Mouse (Mus musculus) thymus, postnatal 36 days (tissue): ENCODE results near the gene Syt13.
A peak's percentile ranks its signal among the peaks of the same experiment; 100 is the strongest.

Source experiments
- DNase-seq, 2 experiments: peaks; one replicate each; pipeline ENCODE4 v3.0.0; 2022; ENCODE audit warnings: mixed read lengths in 2 of 2

Gene Syt13

GRCm38 (mm10) chr2:92924677-92925259, 9.9 kb downstream of the Syt13 start:
- no peak for DNase-seq

GRCm38 (mm10) chr2:92929696-92930095, 14.8 kb downstream of the Syt13 start:
- no peak for DNase-seq

GRCm38 (mm10) chr2:92931061-92931460, 16.2 kb downstream of the Syt13 start:
- DNase-seq, result peak; percentile 49 to 77

- DNase-seq, result no peak
Observed at GRCm38 (mm10) chr2:92933379-92933778, 18.5 kb downstream of the Syt13 start.

- no peak for DNase-seq
Observed at GRCm38 (mm10) chr2:92934312-92934982, 19.5 kb downstream of the Syt13 start.

- DNase-seq, result no peak
Observed at GRCm38 (mm10) chr2:92935483-92935882, 20.6 kb downstream of the Syt13 start.

- DNase-seq, result no peak
Observed at GRCm38 (mm10) chr2:92938063-92938462, 23.2 kb downstream of the Syt13 start.

- DNase-seq, result no peak
Observed at GRCm38 (mm10) chr2:92938827-92939226, 23.9 kb downstream of the Syt13 start.

- no peak for DNase-seq
Observed at GRCm38 (mm10) chr2:92940963-92941362, 26.1 kb downstream of the Syt13 start.

GRCm38 (mm10) chr2:92941463-92941862, 26.6 kb downstream of the Syt13 start:
- DNase-seq, result no peak

- no peak for DNase-seq
Observed at GRCm38 (mm10) chr2:92943406-92943805, 28.5 kb downstream of the Syt13 start.

GRCm38 (mm10) chr2:92944356-92944755, 29.5 kb downstream of the Syt13 start:
- DNase-seq, result no peak

- no peak for DNase-seq
Observed at GRCm38 (mm10) chr2:92945125-92945746, 30.3 kb downstream of the Syt13 start.

GRCm38 (mm10) chr2:92945824-92946598, 31.1 kb downstream of the Syt13 start:
- DNase-seq, result peak; percentile 78 to 90

- peak; percentile 62 to 78 for DNase-seq
Observed at GRCm38 (mm10) chr2:92947981-92948698, 33.2 kb downstream of the Syt13 start.

GRCm38 (mm10) chr2:92948699-92949300, 33.9 kb downstream of the Syt13 start:
- no peak for DNase-seq

- DNase-seq, result no peak
Observed at GRCm38 (mm10) chr2:92949518-92949917, 34.6 kb downstream of the Syt13 start.

- no peak for DNase-seq
Observed at GRCm38 (mm10) chr2:92953450-92953849, 38.6 kb downstream of the Syt13 start.

- peak; percentile 84 to 85 for DNase-seq
Observed at GRCm38 (mm10) chr2:92954404-92955114, 39.7 kb downstream of the Syt13 start.

GRCm38 (mm10) chr2:92956943-92957342, 42.0 kb downstream of the Syt13 start:
- DNase-seq, result no peak

- DNase-seq, result no peak
Observed at GRCm38 (mm10) chr2:92958640-92959039, 43.7 kb downstream of the Syt13 start.

- DNase-seq, result no peak
Observed at GRCm38 (mm10) chr2:92964345-92964744, 49.4 kb downstream of the Syt13 start.
